Mouse (Mus musculus) hindbrain, embryonic 13.5 days (tissue): ENCODE data around the gene Afg1l. TPM values are rescaled to one million over a fixed set of nuclear protein-coding genes. Genes with fewer than 3 reads are reported as not detected.
A peak's percentile ranks its signal among the peaks of the same experiment; 100 is the strongest.

Source experiments
- ATAC-seq: fragments of 200-750 bp; cut with Nextera tagmentation; 2 replicates; pipeline ENCODE4 v1.8.0; 2017; ENCODE audit warnings: moderate TSS enrichment; ENCODE audit not compliant: low FRiP score
- H3K27ac ChIP-seq: fragments of 300-500 bp; sonication (generic); 2 replicates; pipeline ENCODE4 v1.5.1; 2015; ENCODE audit warnings: inconsistent platforms, mild to moderate bottlenecking, moderate library complexity
- H3K27me3 ChIP-seq: fragments of 300-500 bp; sonication (generic); 2 replicates; pipeline ENCODE4 v1.6.1; 2015; ENCODE audit warnings: mild to moderate bottlenecking, inconsistent platforms
- H3K36me3 ChIP-seq: fragments of 300-500 bp; sonication (generic); 2 replicates; pipeline ENCODE4 v1.6.1; 2015; ENCODE audit warnings: mild to moderate bottlenecking, inconsistent platforms
- H3K4me1 ChIP-seq: fragments of 300-500 bp; sonication (generic); replicated peaks from 2 replicates; pipeline ENCODE4 v1.6.1; 2015; ENCODE audit warnings: inconsistent platforms
- H3K4me2 ChIP-seq: fragments of 300-500 bp; sonication (generic); 2 replicates; pipeline ENCODE4 v1.6.1; 2015; ENCODE audit warnings: inconsistent platforms, mild to moderate bottlenecking, moderate library complexity
- H3K4me3 ChIP-seq: fragments of 300-500 bp; sonication (generic); 2 replicates; pipeline ENCODE4 v1.5.1; 2015; ENCODE audit warnings: mild to moderate bottlenecking, inconsistent platforms
- H3K9ac ChIP-seq: fragments of 300-500 bp; sonication (generic); 2 replicates; pipeline ENCODE4 v1.6.1; 2015; ENCODE audit warnings: mild to moderate bottlenecking, inconsistent platforms
- H3K9me3 ChIP-seq: fragments of 300-500 bp; sonication (generic); 2 replicates; pipeline ENCODE4 v1.6.1; 2016; ENCODE audit warnings: inconsistent platforms
- WGBS: fragments of 180-500 bp; shearing (Covaris S2); methylation state at CpG from one replicate; pipeline ENCODE4 v1.1.7; 2015; 5-methylcytosine and 5-hydroxymethylcytosine counted together
- polyA plus RNA-seq: library from polyadenylated mRNA; unstranded; fragments of >200 nt; fragmentation: Nextera tagmentation; extraction: Ambion mirVana; gene quantifications from 2 replicates; pipeline ENCODE4 v1.2.1, GENCODE M21; 2015

The Afg1l gene
- polyA plus RNA-seq, 1 experiment from 2014 or later = 6.4 TPM

GRCm38 (mm10) chr10:42300805-42301204 lies 177.6 kb downstream of the Afg1l start:
- Histone ChIP-seq H3K4me3 (no peak overlapping the region), H3K27me3 (0 out of 2 replicates have a peak, but pooled peaks cover 10% of the 10 kb centered on the region), H3K9me3 (peaks cover 5% of the 10 kb centered on the region; the same call in 1 of the 2 replicates), H3K27ac (no peak overlapping the region), H3K4me2 (no peak overlapping the region), H3K9ac (no peak overlapping the region), H3K4me1 (no peaks in the 10 kb centered on the region), H3K36me3 (no peaks in the 10 kb centered on the region)
- ATAC-seq = no peak
- 54% methylated on average over 4 of the region's 4 CpGs for WGBS

GRCm38 (mm10) chr10:42299967-42300366 lies 178.4 kb downstream of the Afg1l start:
- Histone ChIP-seq H3K9ac (no peak overlapping the region), H3K9me3 (peaks cover 5% of the 10 kb centered on the region; the same call in 1 of the 2 replicates), H3K4me2 (no peak overlapping the region), H3K4me3 (no peak overlapping the region), H3K27me3 (0 out of 2 replicates have a peak, but pooled peaks cover 9% of the 10 kb centered on the region), H3K36me3 (no peaks in the 10 kb centered on the region), H3K27ac (no peak overlapping the region), H3K4me1 (no peaks in the 10 kb centered on the region)
- ATAC-seq = no peak
- 71% methylated on average over 7 of the region's 7 CpGs for WGBS

- H3K9me3 ChIP-seq = peaks cover 5% of the 10 kb centered on the region; the same call in 1 of the 2 replicates
- H3K4me1 ChIP-seq = no peaks in the 10 kb centered on the region
- no peak for ATAC-seq
- 0 out of 2 replicates have a peak, but pooled peaks cover 4% of the 10 kb centered on the region for H3K27me3 ChIP-seq
- no peak overlapping the region for H3K27ac ChIP-seq
- no peaks in the 10 kb centered on the region for H3K36me3 ChIP-seq
- no peak overlapping the region for H3K4me3 ChIP-seq
- WGBS = 78% methylated on average over 6 of the region's 6 CpGs
- no peak overlapping the region for H3K4me2 ChIP-seq
- H3K9ac ChIP-seq = no peak overlapping the region
Observed at GRCm38 (mm10) chr10:42299426-42299825, 178.9 kb downstream of the Afg1l start.

GRCm38 (mm10) chr10:42297954-42298353 lies 180.4 kb downstream of the Afg1l start:
- peaks cover 5% of the 10 kb centered on the region; the same call in 1 of the 2 replicates for H3K9me3 ChIP-seq
- no peak for ATAC-seq
- H3K27me3 ChIP-seq = peaks cover under 1% of the 10 kb centered on the region; the same call in 1 of the 2 replicates
- no peaks in the 10 kb centered on the region for H3K4me1 ChIP-seq
- 86% methylated on average over 1 of the region's 1 CpGs for WGBS
- H3K4me2 ChIP-seq = no peak overlapping the region
- H3K36me3 ChIP-seq = no peaks in the 10 kb centered on the region
- H3K9ac ChIP-seq = no peak overlapping the region
- no peak overlapping the region for H3K27ac ChIP-seq
- H3K4me3 ChIP-seq = no peak overlapping the region

- ATAC-seq = no peak
- no peak overlapping the region for H3K4me3 ChIP-seq
- H3K4me2 ChIP-seq = no peak overlapping the region
- peaks cover 2% of the 10 kb centered on the region; the same call in 1 of the 2 replicates for H3K27me3 ChIP-seq
- peaks cover 5% of the 10 kb centered on the region; the same call in 1 of the 2 replicates for H3K9me3 ChIP-seq
- no peak overlapping the region for H3K9ac ChIP-seq
- no peaks in the 10 kb centered on the region for H3K4me1 ChIP-seq
- no peaks in the 10 kb centered on the region for H3K36me3 ChIP-seq
- WGBS = 84% methylated on average over 2 of the region's 2 CpGs
- no peak overlapping the region for H3K27ac ChIP-seq
Observed at GRCm38 (mm10) chr10:42297109-42297508, 181.3 kb downstream of the Afg1l start.

- Histone ChIP-seq H3K27me3 (peaks cover 2% of the 10 kb centered on the region; the same call in 1 of the 2 replicates), H3K36me3 (no peaks in the 10 kb centered on the region), H3K4me2 (no peak overlapping the region), H3K4me3 (no peak overlapping the region), H3K9ac (no peak overlapping the region), H3K4me1 (no peaks in the 10 kb centered on the region), H3K27ac (no peak overlapping the region), H3K9me3 (peaks cover 5% of the 10 kb centered on the region; the same call in 1 of the 2 replicates)
- no peak for ATAC-seq
- 58% methylated on average over 4 of the region's 4 CpGs for WGBS
Observed at GRCm38 (mm10) chr10:42296559-42296958, 181.8 kb downstream of the Afg1l start.

GRCm38 (mm10) chr10:42295028-42295427 lies 183.3 kb downstream of the Afg1l start:
- H3K9ac ChIP-seq = no peak overlapping the region
- 18% methylated on average over 1 of the region's 1 CpGs for WGBS
- H3K27me3 ChIP-seq = peaks cover 2% of the 10 kb centered on the region; the same call in 1 of the 2 replicates
- no peaks in the 10 kb centered on the region for H3K36me3 ChIP-seq
- no peaks in the 10 kb centered on the region for H3K4me1 ChIP-seq
- H3K4me2 ChIP-seq = no peak overlapping the region
- no peak overlapping the region for H3K4me3 ChIP-seq
- no peak overlapping the region for H3K27ac ChIP-seq
- H3K9me3 ChIP-seq = peaks cover 5% of the 10 kb centered on the region; the same call in 1 of the 2 replicates
- no peak for ATAC-seq

GRCm38 (mm10) chr10:42294392-42294791 lies 184.0 kb downstream of the Afg1l start:
- peaks cover 2% of the 10 kb centered on the region; the same call in 1 of the 2 replicates for H3K27me3 ChIP-seq
- no peak overlapping the region for H3K4me3 ChIP-seq
- no peak overlapping the region for H3K27ac ChIP-seq
- no peaks in the 10 kb centered on the region for H3K36me3 ChIP-seq
- no peak for ATAC-seq
- no peaks in the 10 kb centered on the region for H3K4me1 ChIP-seq
- WGBS = 66% methylated on average over 2 of the region's 2 CpGs
- no peak overlapping the region for H3K4me2 ChIP-seq
- H3K9me3 ChIP-seq = peaks cover 5% of the 10 kb centered on the region; the same call in 1 of the 2 replicates
- H3K9ac ChIP-seq = no peak overlapping the region

- no peak for ATAC-seq
- Histone ChIP-seq H3K9me3 (peaks cover 5% of the 10 kb centered on the region; the same call in 1 of the 2 replicates), H3K9ac (no peak overlapping the region), H3K4me1 (no peaks in the 10 kb centered on the region), H3K27ac (no peak overlapping the region), H3K4me2 (no peak overlapping the region), H3K36me3 (no peaks in the 10 kb centered on the region), H3K4me3 (no peak overlapping the region), H3K27me3 (peaks cover 2% of the 10 kb centered on the region; the same call in 1 of the 2 replicates)
- 71% methylated on average over 4 of the region's 4 CpGs for WGBS
Observed at GRCm38 (mm10) chr10:42293877-42294276, 184.5 kb downstream of the Afg1l start.

GRCm38 (mm10) chr10:42291360-42291759 lies 187.0 kb downstream of the Afg1l start:
- Histone ChIP-seq H3K4me1 (no peaks in the 10 kb centered on the region), H3K4me2 (no peak overlapping the region), H3K27ac (no peak overlapping the region), H3K9ac (no peak overlapping the region), H3K9me3 (no peaks in the 10 kb centered on the region), H3K4me3 (no peak overlapping the region), H3K27me3 (peaks cover 2% of the 10 kb centered on the region; the same call in 1 of the 2 replicates), H3K36me3 (no peaks in the 10 kb centered on the region)
- WGBS = 64% methylated on average over 5 of the region's 5 CpGs
- no peak for ATAC-seq

- Histone ChIP-seq H3K9me3 (peaks cover 8% of the 10 kb centered on the region; the same call in 1 of the 2 replicates), H3K4me2 (no peak overlapping the region), H3K4me1 (no peaks in the 10 kb centered on the region), H3K27me3 (no peaks in the 10 kb centered on the region), H3K27ac (no peak overlapping the region), H3K36me3 (no peaks in the 10 kb centered on the region), H3K4me3 (no peak overlapping the region), H3K9ac (no peak overlapping the region)
- no peak for ATAC-seq
- 57% methylated on average over 1 of the region's 1 CpGs for WGBS
Observed at GRCm38 (mm10) chr10:42287666-42288065, 190.7 kb downstream of the Afg1l start.

GRCm38 (mm10) chr10:42278307-42278850 lies 200.0 kb downstream of the Afg1l start:
- ATAC-seq = no peak

More at GRCm38 (mm10) chr10:42278307-42278850, 200.0 kb downstream of the Afg1l start:
- H3K4me2 ChIP-seq = peak overlapping the region; percentile 98
- WGBS = under 1% methylated on average over 38 of the region's 38 CpGs
- peak overlapping the region; percentile 99 for H3K27ac ChIP-seq
- H3K9ac ChIP-seq = peak overlapping the region; percentile 79
- peaks cover 32% of the 10 kb centered on the region for H3K27me3 ChIP-seq
- H3K36me3 ChIP-seq = no peaks in the 10 kb centered on the region
- peaks cover 28% of the 10 kb centered on the region for H3K4me1 ChIP-seq
- peak overlapping the region; percentile 78 for H3K4me3 ChIP-seq
- no peaks in the 10 kb centered on the region for H3K9me3 ChIP-seq
